Mouse (Mus musculus): ENCODE results near the gene Tmem140. TPM values are rescaled to one million over a fixed set of nuclear protein-coding genes. Genes with fewer than 3 reads are reported as not detected.

Gene Tmem140
- polyA plus RNA-seq, 1 experiment from 2014 or later = 17.0 TPM

GRCm38 (mm10) chr6:34903851-34904250, 40.9 kb downstream of the Tmem140 start:
- Histone ChIP-seq H3K36me3 (replicated peaks; ENCODE audit: insufficient read depth, low read length) (peaks cover 61% of the 10 kb centered on the region), H3K4me2 (ENCODE audit: low read depth, low read length) (no peak overlapping the region), H3K27me3 (ENCODE audit: insufficient read depth, low read length) (no peaks in the 10 kb centered on the region), H3K27ac (ENCODE audit: low read depth) (no peak overlapping the region), H3K4me3 (ENCODE audit: low read depth, low read length) (no peak overlapping the region), H3K9ac (replicated peaks) (no peak overlapping the region), H3K4me1 (ENCODE audit: insufficient read depth) (peaks cover 48% of the 10 kb centered on the region), H3K9me3 (ENCODE audit: low read length) (no peaks in the 10 kb centered on the region)
- DNase-seq (no peak), ATAC-seq (no peak)
- WGBS (ENCODE audit: insufficient replicate concordance) = 92% methylated on average over 10 of the region's 10 CpGs
- TF ChIP-seq EP300 (IDR thresholded peaks at IDR 0.05; ENCODE audit: low read depth) = no peak
- no peak for TF ChIP-seq CTCF (IDR thresholded peaks at IDR 0.05; ENCODE audit: low read depth)

DNA sequence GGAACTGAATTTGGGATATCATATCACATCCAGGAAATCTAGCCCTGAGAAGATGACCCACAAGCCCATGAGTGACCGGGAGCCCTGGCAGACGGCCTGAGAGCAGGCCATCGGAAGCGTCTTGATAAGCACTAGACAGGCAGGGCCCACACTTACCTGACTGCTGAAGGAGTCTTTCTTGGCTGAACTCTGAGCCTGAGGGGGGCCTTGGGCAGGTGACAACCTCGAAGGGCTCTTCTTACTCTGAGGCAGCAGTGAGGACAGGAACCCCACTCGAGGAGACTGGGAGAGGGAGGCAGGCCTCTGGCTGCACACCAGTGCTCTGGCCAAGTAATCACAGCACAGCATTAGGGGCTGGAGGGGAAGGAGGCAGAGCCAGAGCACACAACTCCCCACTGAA, 41.4 kb downstream of the Tmem140 start:
- TF ChIP-seq EP300 (IDR thresholded peaks at IDR 0.05; ENCODE audit: low read depth) = no peak
- no peak for TF ChIP-seq CTCF (IDR thresholded peaks at IDR 0.05; ENCODE audit: low read depth)
- Histone ChIP-seq H3K36me3 (replicated peaks; ENCODE audit: insufficient read depth, low read length) (peaks cover 64% of the 10 kb centered on the region), H3K27ac (ENCODE audit: low read depth) (no peak overlapping the region), H3K27me3 (ENCODE audit: insufficient read depth, low read length) (no peaks in the 10 kb centered on the region), H3K4me2 (ENCODE audit: low read depth, low read length) (no peak overlapping the region), H3K9ac (replicated peaks) (no peak overlapping the region), H3K4me3 (ENCODE audit: low read depth, low read length) (no peak overlapping the region), H3K4me1 (ENCODE audit: insufficient read depth) (peaks cover 47% of the 10 kb centered on the region), H3K9me3 (ENCODE audit: low read length) (no peaks in the 10 kb centered on the region)
- ATAC-seq = no peak
- 83% methylated on average over 6 of the region's 6 CpGs for WGBS (ENCODE audit: insufficient replicate concordance)
- no peak for DNase-seq

GRCm38 (mm10) chr6:34906125-34906524, 43.2 kb downstream of the Tmem140 start:
- Histone ChIP-seq H3K9ac (replicated peaks) (no peak overlapping the region), H3K36me3 (replicated peaks; ENCODE audit: insufficient read depth, low read length) (peaks cover 62% of the 10 kb centered on the region), H3K9me3 (ENCODE audit: low read length) (no peaks in the 10 kb centered on the region), H3K4me2 (ENCODE audit: low read depth, low read length) (no peak overlapping the region), H3K27ac (ENCODE audit: low read depth) (no peak overlapping the region), H3K4me3 (ENCODE audit: low read depth, low read length) (no peak overlapping the region), H3K4me1 (ENCODE audit: insufficient read depth) (peaks cover 48% of the 10 kb centered on the region), H3K27me3 (ENCODE audit: insufficient read depth, low read length) (no peaks in the 10 kb centered on the region)
- TF ChIP-seq CTCF (IDR thresholded peaks at IDR 0.05; ENCODE audit: low read depth) = peak; percentile 46
- TF ChIP-seq EP300 (IDR thresholded peaks at IDR 0.05; ENCODE audit: low read depth) = no peak
- no peak for DNase-seq
- WGBS (ENCODE audit: insufficient replicate concordance) = 72% methylated on average over 2 of the region's 2 CpGs
- ATAC-seq = no peak

- no peak for TF ChIP-seq CTCF (IDR thresholded peaks at IDR 0.05; ENCODE audit: low read depth)
- no peak for TF ChIP-seq EP300 (IDR thresholded peaks at IDR 0.05; ENCODE audit: low read depth)
- Histone ChIP-seq H3K27ac (ENCODE audit: low read depth) (peak overlapping the region; percentile 87), H3K27me3 (ENCODE audit: insufficient read depth, low read length) (no peaks in the 10 kb centered on the region), H3K4me1 (ENCODE audit: insufficient read depth) (peaks cover 47% of the 10 kb centered on the region), H3K9me3 (ENCODE audit: low read length) (no peaks in the 10 kb centered on the region), H3K4me3 (ENCODE audit: low read depth, low read length) (no peak overlapping the region), H3K36me3 (replicated peaks; ENCODE audit: insufficient read depth, low read length) (peaks cover 57% of the 10 kb centered on the region), H3K4me2 (ENCODE audit: low read depth, low read length) (peak overlapping the region; percentile 58), H3K9ac (replicated peaks) (no peak overlapping the region)
- ATAC-seq (no peak), DNase-seq (no peak)
- 82% methylated on average over 4 of the region's 4 CpGs for WGBS (ENCODE audit: insufficient replicate concordance)
Observed at GRCm38 (mm10) chr6:34906661-34907060, 43.7 kb downstream of the Tmem140 start.

DNA sequence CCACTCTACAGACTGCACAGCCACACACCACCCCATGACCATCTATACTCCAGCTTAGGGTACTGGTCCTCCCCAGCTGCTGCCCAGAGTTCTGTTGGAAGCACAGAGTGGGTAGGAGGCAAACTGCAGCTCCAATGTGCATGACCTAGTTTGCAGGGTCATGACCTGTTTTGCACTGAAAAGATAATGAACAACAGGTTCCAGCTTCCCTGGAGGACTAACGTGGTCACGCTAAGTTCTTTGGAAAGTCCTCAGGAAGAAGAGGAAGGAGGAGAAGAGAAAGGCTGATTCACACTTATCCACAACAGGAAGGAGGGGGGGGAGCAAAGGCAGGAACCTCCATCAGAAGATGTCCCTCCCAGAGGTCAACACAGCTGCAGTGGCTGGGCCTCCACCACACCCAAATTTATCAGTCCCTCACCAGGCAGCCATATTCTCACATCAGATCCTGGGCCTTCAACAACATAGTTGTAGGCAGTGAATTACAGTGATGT, 44.2 kb downstream of the Tmem140 start:
- H3K36me3 ChIP-seq (replicated peaks; ENCODE audit: insufficient read depth, low read length) = peaks cover 52% of the 10 kb centered on the region
- WGBS (ENCODE audit: insufficient replicate concordance) = 24% methylated on average over 2 of the region's 2 CpGs

DNA sequence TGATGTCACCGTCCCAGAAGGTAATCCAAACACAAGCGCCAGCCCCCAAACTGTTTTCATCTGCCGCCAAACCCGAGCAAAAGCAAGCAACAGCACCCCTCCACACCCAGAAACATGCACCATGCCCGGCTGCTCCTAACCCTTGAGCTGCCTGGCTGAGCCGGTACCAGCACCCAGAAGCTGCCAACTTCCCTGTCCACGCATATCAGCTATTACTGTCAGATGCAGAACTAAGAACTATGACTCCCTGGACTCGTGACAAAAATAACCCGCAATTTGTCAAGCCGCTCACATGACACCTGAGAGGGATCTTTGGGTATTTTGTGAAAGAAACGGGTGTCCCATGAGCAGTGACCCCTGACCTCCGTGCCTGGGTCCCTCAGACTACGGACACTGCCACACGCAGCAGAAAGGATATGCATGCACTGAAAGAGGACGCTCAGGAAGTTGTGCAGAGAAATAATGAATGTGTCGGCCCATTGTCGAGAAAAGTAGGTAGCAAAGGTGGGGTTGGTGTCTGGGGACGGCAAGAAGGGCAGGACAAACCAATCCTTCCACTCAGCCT, 44.8 kb downstream of the Tmem140 start:
- no peaks in the 10 kb centered on the region for H3K27me3 ChIP-seq (ENCODE audit: insufficient read depth, low read length)

More for the DNA sequence above, 44.2 kb downstream of the Tmem140 start:
- Histone ChIP-seq H3K4me1 (ENCODE audit: insufficient read depth) (peaks cover 41% of the 10 kb centered on the region), H3K27ac (ENCODE audit: low read depth) (peak overlapping the region; percentile 87), H3K9me3 (ENCODE audit: low read length) (no peaks in the 10 kb centered on the region), H3K27me3 (ENCODE audit: insufficient read depth, low read length) (no peaks in the 10 kb centered on the region), H3K4me3 (ENCODE audit: low read depth, low read length) (no peak overlapping the region), H3K9ac (replicated peaks) (0 out of 2 replicates have a peak overlapping the region, but pooled peaks have one; percentile 28), H3K4me2 (ENCODE audit: low read depth, low read length) (peak overlapping the region; percentile 58)
- ATAC-seq (peak; percentile 68), DNase-seq (peak; percentile 64)
- TF ChIP-seq EP300 (IDR thresholded peaks at IDR 0.05; ENCODE audit: low read depth) (peak; percentile 75), CTCF (IDR thresholded peaks at IDR 0.05; ENCODE audit: low read depth) (no peak)

More for the DNA sequence above, 44.8 kb downstream of the Tmem140 start:
- Histone ChIP-seq H3K9ac (replicated peaks) (0 out of 2 replicates have a peak overlapping the region, but pooled peaks have one; percentile 28), H3K4me1 (ENCODE audit: insufficient read depth) (peaks cover 37% of the 10 kb centered on the region), H3K9me3 (ENCODE audit: low read length) (no peaks in the 10 kb centered on the region), H3K4me3 (ENCODE audit: low read depth, low read length) (peak overlapping the region; percentile 3; the same call in 1 of the 2 replicates), H3K27ac (ENCODE audit: low read depth) (peak overlapping the region; percentile 87), H3K36me3 (replicated peaks; ENCODE audit: insufficient read depth, low read length) (peaks cover 47% of the 10 kb centered on the region), H3K4me2 (ENCODE audit: low read depth, low read length) (peak overlapping the region; percentile 58)
- no peak for TF ChIP-seq EP300 (IDR thresholded peaks at IDR 0.05; ENCODE audit: low read depth)
- TF ChIP-seq CTCF (IDR thresholded peaks at IDR 0.05; ENCODE audit: low read depth) = no peak
- ATAC-seq = 0 out of 2 replicates have a peak, but pooled peaks have one; percentile 12
- WGBS (ENCODE audit: insufficient replicate concordance) = 71% methylated on average over 18 of the region's 18 CpGs
- DNase-seq = peak; percentile 37
